Mouse (Mus musculus) MEL (cell line): Measurements from ENCODE around the gene Gm1043. TPM values are rescaled to one million over a fixed set of nuclear protein-coding genes. Genes with fewer than 3 reads are reported as not detected.

ENCODE experiments used
- DNase-seq: peaks from one replicate; pipeline ENCODE4 v3.0.0; 2011; ENCODE audit warnings: low read depth, low spot score
- H3K27ac ChIP-seq: 2 replicates; pipeline ENCODE4 v1.5.1; 2012; ENCODE audit warnings: low read depth, mild to moderate bottlenecking, control low read depth, low read length, moderate library complexity; ENCODE audit not compliant: control insufficient read depth
- H3K27me3 ChIP-seq, 2 experiments: fragments of 150-350 bp in 1 of 2; sonication (generic) in 1 of 2; 2 replicates each; pipeline ENCODE4 v1.6.1; 2012; ENCODE audit warnings: low read length in 2 of 2, mild to moderate bottlenecking in 2 of 2, improper control_type of control experiment in 1 of 2, moderate library complexity in 1 of 2; ENCODE audit not compliant: insufficient read depth in 2 of 2, control insufficient read depth in 1 of 2
- H3K36me3 ChIP-seq, 2 experiments: 2 replicates each; pipeline ENCODE4 v1.6.1; 2012 to 2014; ENCODE audit warnings: low read length in 2 of 2, improper control_type of control experiment in 1 of 2, inconsistent platforms in 1 of 2, mild to moderate bottlenecking in 1 of 2; ENCODE audit not compliant: insufficient read depth in 2 of 2, control insufficient read depth in 1 of 2
- H3K4me1 ChIP-seq, 2 experiments: fragments of 150-350 bp in 1 of 2; sonication (generic) in 1 of 2; 2 replicates each; pipeline ENCODE4 v1.6.1; 2012; ENCODE audit warnings: low read length in 2 of 2, improper control_type of control experiment in 1 of 2, mild to moderate bottlenecking in 1 of 2; ENCODE audit not compliant: insufficient read depth in 2 of 2, control insufficient read depth in 1 of 2
- H3K4me3 ChIP-seq, 2 experiments: fragments of 150-350 bp in 1 of 2; sonication (generic) in 1 of 2; 2 replicates each; pipeline ENCODE4 v1.5.1; 2012; ENCODE audit warnings: low read depth in 2 of 2, low read length in 2 of 2, mild to moderate bottlenecking in 2 of 2, moderate library complexity in 2 of 2, control low read depth in 1 of 2, improper control_type of control experiment in 1 of 2; ENCODE audit not compliant: control insufficient read depth in 1 of 2, insufficient read depth in 1 of 2
- H3K79me2 ChIP-seq: 2 replicates; pipeline ENCODE4 v1.6.1; 2012; ENCODE audit warnings: mild to moderate bottlenecking, low read length, moderate library complexity; ENCODE audit not compliant: control insufficient read depth, poor library complexity, insufficient read depth
- H3K9ac ChIP-seq: 2 replicates; pipeline ENCODE4 v1.6.1; 2012; ENCODE audit warnings: low read depth, mild to moderate bottlenecking, control low read depth, low read length, moderate library complexity; ENCODE audit not compliant: control insufficient read depth, poor library complexity, severe bottlenecking
- H3K9me3 ChIP-seq: fragments of 150-350 bp; sonication (generic); replicated peaks from 2 replicates; pipeline ENCODE4 v1.6.1; 2012; ENCODE audit warnings: mild to moderate bottlenecking, low read length, improper control_type of control experiment, moderate library complexity; ENCODE audit not compliant: insufficient read depth
- BHLHE40 ChIP-seq: IDR thresholded peaks from 2 replicates; pipeline ENCODE4 v1.6.1; 2012; ENCODE audit warnings: low read depth, mild to moderate bottlenecking, inconsistent platforms, low read length, improper control_type of control experiment, borderline replicate concordance
- CHD2 ChIP-seq: IDR thresholded peaks from 2 replicates; pipeline ENCODE4 v1.6.1; 2011; ENCODE audit warnings: low read length, improper control_type of control experiment
- CTCF ChIP-seq, 3 experiments: IDR thresholded peaks in 2 of 3; conservative IDR thresholded peaks in 1 of 3; 2 replicates each; pipeline ENCODE4 v1.5.1; 2011 to 2012; ENCODE audit warnings: low read length in 3 of 3, low read depth in 2 of 3, mild to moderate bottlenecking in 2 of 3, improper control_type of control experiment in 1 of 3, inconsistent platforms in 1 of 3, mixed read lengths in 1 of 3, moderate library complexity in 1 of 3; ENCODE audit not compliant: control insufficient read depth in 1 of 3, insufficient read depth in 1 of 3, poor library complexity in 1 of 3, severe bottlenecking in 1 of 3
- GABPA ChIP-seq: IDR thresholded peaks from 2 replicates; pipeline ENCODE4 v1.6.1; 2012; ENCODE audit warnings: low read depth, mild to moderate bottlenecking, inconsistent platforms, low read length, improper control_type of control experiment, moderate library complexity
- GATA1 ChIP-seq: IDR thresholded peaks from 2 replicates; pipeline ENCODE4 v1.6.1; 2011; ENCODE audit warnings: low read depth, low read length, improper control_type of control experiment
- JUND ChIP-seq: IDR thresholded peaks from 2 replicates; pipeline ENCODE4 v1.6.1; 2011; ENCODE audit warnings: low read depth, mild to moderate bottlenecking, improper control_type of control experiment, low read length
- MAZ ChIP-seq: IDR thresholded peaks from 2 replicates; pipeline ENCODE4 v1.6.1; 2012; ENCODE audit warnings: low read depth, mild to moderate bottlenecking, inconsistent platforms, low read length, improper control_type of control experiment
- MXI1 ChIP-seq: IDR thresholded peaks from 2 replicates; pipeline ENCODE4 v1.6.1; 2011; ENCODE audit warnings: mild to moderate bottlenecking, low read depth, low read length, improper control_type of control experiment
- MYB ChIP-seq: IDR thresholded peaks from 2 replicates; pipeline ENCODE4 v1.6.1; 2011; ENCODE audit warnings: mild to moderate bottlenecking, low read depth, low read length, improper control_type of control experiment
- MYC ChIP-seq: IDR thresholded peaks from 2 replicates; pipeline ENCODE4 v1.6.1; 2011; ENCODE audit warnings: low read depth, mild to moderate bottlenecking, low read length, improper control_type of control experiment, moderate library complexity
- NRF1 ChIP-seq: IDR thresholded peaks from 2 replicates; pipeline ENCODE4 v1.6.1; 2014; ENCODE audit warnings: low read depth, mild to moderate bottlenecking, inconsistent platforms, low read length, improper control_type of control experiment, moderate library complexity; ENCODE audit not compliant: poor library complexity, insufficient read depth, severe bottlenecking
- POLR2AphosphoS2 ChIP-seq: IDR thresholded peaks from 2 replicates; pipeline ENCODE4 v1.6.1; 2011; ENCODE audit warnings: low read length, improper control_type of control experiment
- RAD21 ChIP-seq: IDR thresholded peaks from 2 replicates; pipeline ENCODE4 v1.6.1; 2011; ENCODE audit warnings: mild to moderate bottlenecking, low read depth, low read length, improper control_type of control experiment
- SMC3 ChIP-seq: IDR thresholded peaks from 2 replicates; pipeline ENCODE4 v1.6.1; 2011; ENCODE audit warnings: low read depth, low read length, improper control_type of control experiment
- TAL1 ChIP-seq: IDR thresholded peaks from 2 replicates; pipeline ENCODE4 v1.6.1; 2012; ENCODE audit warnings: mild to moderate bottlenecking, inconsistent platforms, low read length, moderate library complexity, mixed read lengths
- TBP ChIP-seq: IDR thresholded peaks from 2 replicates; pipeline ENCODE4 v1.8.0; 2011; ENCODE audit warnings: low read depth, low read length, improper control_type of control experiment
- TCF12 ChIP-seq: IDR thresholded peaks from 2 replicates; pipeline ENCODE4 v1.6.1; 2014; ENCODE audit warnings: low read depth, mild to moderate bottlenecking, inconsistent platforms, low read length, improper control_type of control experiment, moderate library complexity
- USF1 ChIP-seq: IDR thresholded peaks from 2 replicates; pipeline ENCODE4 v1.6.1; 2014; ENCODE audit warnings: low read depth, mild to moderate bottlenecking, inconsistent platforms, low read length, improper control_type of control experiment, moderate library complexity
- USF2 ChIP-seq, 2 experiments: IDR thresholded peaks; 2 replicates each; pipeline ENCODE4 v1.6.1; 2011 to 2012; ENCODE audit warnings: improper control_type of control experiment in 2 of 2, low read length in 2 of 2, borderline replicate concordance in 1 of 2, inconsistent platforms in 1 of 2, low read depth in 1 of 2, mild to moderate bottlenecking in 1 of 2; ENCODE audit not compliant: insufficient read depth in 1 of 2
- ZC3H11A ChIP-seq: IDR thresholded peaks from 2 replicates; pipeline ENCODE4 v1.6.1; 2012; ENCODE audit warnings: low read depth, mild to moderate bottlenecking, inconsistent platforms, low read length, improper control_type of control experiment
- ZKSCAN1 ChIP-seq: IDR thresholded peaks from 2 replicates; pipeline ENCODE4 v1.6.1; 2012; ENCODE audit warnings: low read depth, mild to moderate bottlenecking, inconsistent platforms, low read length, improper control_type of control experiment, moderate library complexity
- ZMIZ1 ChIP-seq: IDR thresholded peaks from 2 replicates; pipeline ENCODE4 v1.6.1; 2012; ENCODE audit warnings: low read depth, mild to moderate bottlenecking, inconsistent platforms, low read length, improper control_type of control experiment, moderate library complexity
- ZNF384 ChIP-seq: IDR thresholded peaks from 2 replicates; pipeline ENCODE4 v1.6.1; 2012; ENCODE audit warnings: low read depth, mild to moderate bottlenecking, inconsistent platforms, low read length, improper control_type of control experiment
- polyA plus RNA-seq, 2 experiments: library from polyadenylated mRNA; stranded (reverse) in 1 of 2; unstranded in 1 of 2; fragments of >175 nt in 1 of 2; fragments of >200 nt in 1 of 2; gene quantifications; 2 replicates each; pipeline versions ENCODE4 v1.2.1 to v1.2.4; 2012; ENCODE audit warnings: low replicate concordance in 2 of 2, low read depth in 1 of 2; ENCODE audit not compliant: insufficient read length in 2 of 2, insufficient read depth in 1 of 2, missing spikeins in 1 of 2
- total RNA-seq: library from RNA; depleted of rRNA; stranded (reverse); fragments of 300-350 nt; gene quantifications from 2 replicates; pipeline ENCODE4 v1.2.3, GENCODE M21; 2012

Gm1043 gene
- total and polyA plus RNA-seq, 3 experiments, result not detected

DNA sequence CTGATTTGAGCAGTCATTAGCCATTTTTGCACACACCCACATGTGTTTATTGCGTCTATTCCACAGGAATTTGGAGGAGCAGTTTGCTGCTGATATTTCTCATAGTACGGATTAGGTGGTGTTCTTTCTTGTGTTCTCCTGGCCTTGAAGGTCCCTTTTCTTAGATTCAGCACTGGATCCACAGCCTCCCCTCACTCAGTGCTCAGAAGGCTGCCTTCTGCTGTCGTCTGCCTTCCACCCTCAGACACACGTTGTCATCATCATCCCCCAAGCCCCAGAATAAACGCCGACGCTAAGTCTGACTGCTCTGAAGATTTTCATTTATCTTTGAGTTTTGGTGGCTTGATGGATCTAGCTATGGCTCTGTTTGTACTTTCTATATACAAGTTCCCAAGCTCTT lies 91.9 kb downstream of the Gm1043 start:
- DNase-seq, result no peak
- Histone ChIP-seq H3K4me1 (no peaks in the 10 kb centered on the region), H3K79me2 (no peaks in the 10 kb centered on the region)

DNA sequence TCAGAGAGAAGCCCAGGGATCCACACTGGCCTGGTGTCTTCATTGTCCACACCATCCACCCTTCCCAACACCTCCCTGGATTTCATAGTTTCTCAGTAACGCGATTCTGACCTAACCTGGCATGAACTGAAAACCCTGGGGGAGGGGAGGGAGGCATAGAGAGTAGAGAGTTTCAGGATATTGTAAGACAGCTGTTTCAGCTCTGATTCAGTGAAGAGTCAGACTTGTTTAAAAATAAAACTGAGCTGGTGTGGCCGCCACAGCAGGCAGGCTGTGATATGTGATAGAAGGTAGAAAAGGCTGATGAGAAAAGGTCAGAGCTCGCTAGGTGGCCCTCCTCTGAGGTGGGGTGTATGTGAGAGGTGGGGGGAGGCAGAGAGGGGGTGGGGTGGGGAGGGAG lies 93.6 kb downstream of the Gm1043 start:
- Histone ChIP-seq H3K4me3 (no peak overlapping the region), H3K27ac (no peak overlapping the region), H3K27me3 (no peaks in the 10 kb centered on the region), H3K9ac (no peak overlapping the region), H3K4me1 (no peaks in the 10 kb centered on the region), H3K36me3 (no peaks in the 10 kb centered on the region), H3K79me2 (no peaks in the 10 kb centered on the region), H3K9me3 (no peaks in the 10 kb centered on the region)
- no peak for DNase-seq
- TF ChIP-seq ZKSCAN1 (no peak), POLR2AphosphoS2 (no peak), MYB (no peak), JUND (no peak), BHLHE40 (no peak), SMC3 (no peak), TBP (no peak), USF1 (no peak), MYC (no peak), ZMIZ1 (no peak), ZNF384 (no peak), MAZ (no peak), RAD21 (no peak), GABPA (no peak), CTCF (IDR thresholded peaks at IDR 0.05 in 2 of 3, conservative IDR thresholded peaks at IDR 0.05 in 1 of 3; ENCODE audit: control insufficient read depth in 1 of 3, insufficient read depth in 1 of 3, low read depth in 2 of 3, low read length in 3 of 3, poor library complexity in 1 of 3, severe bottlenecking in 1 of 3) (no peak), NRF1 (no peak), MXI1 (no peak), TCF12 (no peak), ZC3H11A (no peak), TAL1 (no peak)

More for the DNA sequence above, 91.9 kb downstream of the Gm1043 start:
- no peaks in the 10 kb centered on the region for H3K36me3 ChIP-seq
- H3K9me3 ChIP-seq, result no peaks in the 10 kb centered on the region
- H3K27me3 ChIP-seq, result no peaks in the 10 kb centered on the region
- no peak overlapping the region for H3K9ac ChIP-seq
- H3K4me3 ChIP-seq, result no peak overlapping the region
- no peak overlapping the region for H3K27ac ChIP-seq
- TF ChIP-seq GATA1, result no peak
- no peak for TF ChIP-seq USF2 (IDR thresholded peaks at IDR 0.05; ENCODE audit: borderline replicate concordance in 1 of 2, insufficient read depth in 1 of 2, low read depth in 1 of 2, low read length in 2 of 2)
- no peak for TF ChIP-seq MXI1
- TF ChIP-seq CHD2, result no peak
